Mouse (Mus musculus): Measurements from ENCODE around the gene Gimap5.

Gimap5 gene

DNA sequence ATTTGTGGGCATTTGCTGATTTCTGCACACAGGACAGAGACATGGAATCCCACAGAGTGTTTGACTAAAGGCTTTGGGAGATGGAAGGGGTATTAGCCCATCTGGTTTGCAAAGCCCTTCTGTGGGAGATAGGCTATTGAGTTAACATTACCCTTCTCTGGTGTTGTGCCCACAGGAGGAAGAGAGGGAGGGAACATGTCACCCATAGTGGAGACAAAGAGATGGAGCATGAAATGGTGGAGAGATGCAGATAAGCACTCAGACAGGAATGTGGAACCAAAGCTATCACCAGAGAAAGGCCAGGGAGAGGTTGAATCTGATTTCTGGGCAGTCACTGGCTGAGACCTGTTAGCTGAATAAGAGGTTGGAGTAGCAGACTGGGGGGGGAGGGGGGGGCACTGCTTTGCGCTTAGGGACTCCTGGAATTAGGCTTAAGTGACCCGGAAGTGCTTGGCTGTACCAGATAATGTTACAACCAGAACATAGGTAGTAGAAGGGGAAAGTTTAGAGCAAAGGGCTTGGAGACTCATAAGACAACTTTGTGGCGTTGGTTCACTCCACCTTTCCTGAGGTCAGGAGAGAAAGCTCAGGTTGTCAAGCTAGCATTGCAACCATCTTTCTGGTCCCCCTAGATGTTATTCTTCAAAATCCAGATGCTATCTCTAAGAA, 5.4 kb upstream of the Gimap5 start:
- DNase-seq: no peak

DNA sequence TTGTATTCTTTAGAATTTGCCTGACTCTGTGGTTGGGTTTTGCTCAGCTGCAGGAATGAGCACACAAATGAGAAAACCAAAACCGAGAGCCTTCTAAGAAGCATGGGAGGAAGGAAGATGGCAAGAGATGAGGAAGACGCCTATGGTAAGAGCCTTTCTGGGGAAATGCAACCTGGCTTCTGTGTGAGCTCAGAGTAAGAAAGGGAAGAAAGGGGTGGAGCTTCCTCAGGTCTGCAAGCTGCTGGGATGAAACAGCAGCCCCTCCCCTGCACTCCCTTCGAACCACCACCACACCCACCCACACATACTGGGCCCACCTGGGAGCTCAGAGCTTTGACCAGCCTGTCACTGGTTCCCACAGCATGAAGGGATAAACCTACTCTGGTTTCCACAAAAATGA, 4.7 kb upstream of the Gimap5 start:
- no peak for DNase-seq

DNA sequence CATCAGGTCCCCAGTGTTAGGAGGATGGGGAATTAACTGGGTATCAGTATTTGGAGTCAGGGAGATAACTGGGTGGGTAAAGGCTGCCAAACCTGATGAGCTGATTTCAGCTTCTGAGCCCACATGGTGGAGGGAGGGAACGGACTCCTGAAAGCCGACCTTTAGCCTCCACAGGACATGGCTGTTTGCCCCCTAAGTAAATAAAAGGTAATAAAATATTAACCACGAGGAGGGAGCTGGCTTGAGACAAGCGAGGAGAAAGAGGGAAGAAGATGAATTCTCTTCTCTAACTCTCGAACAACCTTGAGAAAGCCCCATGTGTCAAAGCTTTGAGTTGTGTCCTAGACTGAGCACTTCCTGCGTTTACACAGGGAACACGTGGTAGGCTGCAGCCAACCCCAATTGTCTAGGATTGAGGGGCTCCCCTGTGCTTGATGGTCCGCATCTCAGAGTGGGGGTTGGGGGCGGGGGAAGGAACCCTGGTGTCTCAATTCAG, 4.2 kb upstream of the Gimap5 start:
- no peak for DNase-seq

DNA sequence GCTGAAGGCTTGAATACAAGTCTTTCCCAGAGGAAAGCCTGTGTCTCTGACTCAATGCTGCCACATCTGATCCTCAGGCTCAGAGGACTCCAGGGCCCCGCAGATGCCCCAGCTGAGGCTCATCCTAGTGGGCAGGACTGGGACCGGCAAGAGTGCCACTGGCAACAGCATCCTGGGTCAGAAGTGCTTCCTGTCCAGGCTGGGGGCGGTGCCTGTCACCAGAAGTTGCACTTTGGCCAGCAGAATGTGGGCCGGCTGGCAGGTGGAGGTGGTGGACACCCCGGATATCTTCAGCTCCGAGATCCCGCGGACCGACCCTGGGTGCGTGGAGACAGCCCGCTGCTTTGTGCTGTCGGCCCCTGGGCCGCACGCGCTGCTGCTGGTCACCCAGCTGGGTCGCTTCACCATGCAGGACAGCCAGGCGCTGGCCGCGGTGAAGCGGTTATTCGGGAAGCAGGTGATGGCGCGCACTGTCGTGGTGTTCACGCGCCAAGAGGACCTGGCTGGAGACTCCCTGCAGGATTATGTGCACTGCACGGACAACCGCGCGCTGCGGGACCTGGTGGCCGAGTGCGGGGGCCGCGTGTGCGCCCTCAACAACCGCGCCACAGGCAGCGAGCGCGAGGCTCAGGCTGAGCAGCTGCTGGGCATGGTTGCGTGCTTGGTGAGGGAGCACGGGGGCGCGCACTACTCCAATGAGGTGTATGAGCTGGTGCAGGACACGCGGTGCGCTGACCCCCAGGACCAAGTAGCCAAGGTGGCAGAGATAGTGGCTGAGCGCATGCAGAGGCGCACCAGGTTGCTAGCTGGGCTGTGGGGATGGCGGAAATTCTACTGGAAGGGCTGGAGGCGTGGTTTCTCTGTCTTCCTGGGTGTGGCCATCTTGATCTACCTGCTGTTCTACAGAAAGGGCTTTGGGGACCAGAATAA, 3.3 kb upstream of the Gimap5 start:
- no peak for DNase-seq

DNA sequence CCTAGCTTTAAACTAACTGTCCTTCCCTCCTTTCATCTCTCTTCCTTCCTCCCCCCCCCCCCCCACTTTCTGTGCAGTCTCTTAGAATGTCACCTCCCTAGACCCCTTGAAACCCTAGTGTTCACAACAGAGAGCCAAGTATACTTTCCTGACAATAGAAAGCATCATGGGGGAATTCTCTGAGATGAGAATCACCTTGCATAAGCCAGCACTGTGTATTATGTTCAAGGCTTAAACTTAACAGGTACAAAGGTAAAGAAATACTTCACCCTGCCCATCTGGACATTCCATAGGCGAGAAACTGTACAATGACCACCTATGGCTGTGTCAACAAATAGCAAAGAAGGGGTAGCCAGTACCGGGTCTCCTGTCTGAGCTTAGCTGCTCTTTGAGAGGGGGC, 507 bp upstream of the Gimap5 start:
- no peak for DNase-seq

DNA sequence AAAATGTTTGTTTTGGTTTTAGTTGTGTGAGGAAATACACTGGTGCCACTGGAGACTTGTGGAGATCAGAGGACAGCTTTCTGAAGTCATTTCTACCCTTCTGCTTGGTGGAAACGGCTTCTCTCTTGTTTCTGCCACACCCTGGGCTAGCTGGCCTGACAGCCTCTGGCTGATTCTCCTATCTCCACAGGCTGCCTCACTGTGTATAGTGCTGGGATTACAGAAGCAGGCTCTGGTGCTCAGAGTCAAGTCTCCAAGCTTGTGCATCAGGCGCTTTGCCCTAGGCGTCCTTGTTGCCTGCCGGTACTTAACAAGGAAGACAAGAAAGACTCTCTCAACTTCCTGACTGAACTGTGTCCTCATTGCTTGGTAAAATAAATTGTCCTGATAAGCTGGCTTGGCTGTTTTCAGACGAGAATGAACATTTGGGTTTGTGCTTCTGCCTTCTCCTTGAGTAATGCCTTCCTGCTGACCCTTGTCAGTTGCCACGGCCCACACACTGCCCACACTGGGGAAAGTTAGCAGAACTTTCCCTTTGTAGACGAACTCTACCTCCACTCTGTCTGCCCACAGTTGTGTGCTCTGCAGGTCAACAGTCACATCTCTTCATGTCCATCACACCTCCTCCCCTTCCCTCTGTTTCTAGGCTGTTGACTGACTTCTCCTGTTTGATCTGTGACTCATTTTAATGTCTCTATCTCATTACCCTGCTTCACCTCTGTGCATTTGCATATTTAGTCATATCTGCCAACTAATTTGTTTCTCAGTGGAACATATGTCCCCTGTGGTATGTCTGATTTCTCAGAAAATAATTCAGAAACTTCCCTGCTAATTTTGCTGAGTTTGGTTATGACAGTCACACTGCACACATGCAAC, 1.3 kb downstream of the Gimap5 start:
- DNase-seq: no peak

DNA sequence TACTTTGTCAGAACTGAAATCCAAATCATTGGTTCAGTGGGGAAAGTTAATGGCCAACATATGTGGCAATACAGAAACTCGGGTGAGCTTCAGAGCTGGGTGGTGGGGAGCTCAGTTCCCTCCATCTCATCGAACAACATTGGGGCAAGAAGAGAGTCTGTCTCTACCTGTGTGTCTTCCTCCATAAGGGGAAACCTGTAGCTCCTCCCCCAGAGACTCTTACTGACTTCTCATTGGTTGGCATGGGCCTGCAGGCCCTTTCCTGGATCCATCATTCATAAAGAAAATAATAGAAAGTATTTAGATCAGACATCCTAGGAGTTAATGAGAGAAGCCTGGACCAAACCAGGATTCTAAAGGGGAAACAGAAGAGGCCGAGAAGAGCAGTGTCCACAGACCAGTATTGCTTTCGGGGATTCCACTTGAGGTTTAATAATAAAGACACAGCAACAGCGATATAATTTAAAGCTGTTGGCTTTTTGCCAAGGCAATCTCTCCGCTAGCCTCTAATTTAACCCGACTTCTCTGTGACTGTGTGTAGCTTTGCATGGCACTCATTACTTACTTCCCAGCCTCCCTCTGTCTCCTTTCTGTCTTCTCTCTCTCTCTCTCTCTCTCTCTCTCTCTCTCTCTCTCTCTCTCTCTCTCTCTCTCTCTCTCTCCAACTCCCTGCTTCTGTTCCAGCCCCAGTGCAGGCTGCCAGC, 17.7 kb downstream of the Gimap5 start:
- no peak for DNase-seq

DNA sequence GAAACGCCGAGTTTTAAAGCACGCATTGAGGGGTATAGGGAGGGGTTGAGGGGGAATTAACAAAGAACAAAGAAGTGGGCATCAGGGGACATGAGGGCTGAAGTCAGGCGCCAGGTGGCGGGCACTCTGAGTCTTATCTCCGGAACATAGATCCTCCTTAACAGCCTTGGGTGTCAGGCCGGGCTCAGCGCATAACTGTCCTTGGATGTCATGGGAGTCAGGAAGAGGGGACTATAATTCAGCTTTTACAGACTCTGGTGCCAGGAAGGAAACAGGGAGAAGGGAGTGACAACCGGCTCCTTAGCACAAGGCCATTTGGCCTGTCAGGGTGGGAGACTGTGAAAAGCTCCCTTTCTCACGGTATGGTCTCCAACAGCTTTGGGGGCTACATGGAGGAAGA, 18.5 kb downstream of the Gimap5 start:
- DNase-seq: no peak

DNA sequence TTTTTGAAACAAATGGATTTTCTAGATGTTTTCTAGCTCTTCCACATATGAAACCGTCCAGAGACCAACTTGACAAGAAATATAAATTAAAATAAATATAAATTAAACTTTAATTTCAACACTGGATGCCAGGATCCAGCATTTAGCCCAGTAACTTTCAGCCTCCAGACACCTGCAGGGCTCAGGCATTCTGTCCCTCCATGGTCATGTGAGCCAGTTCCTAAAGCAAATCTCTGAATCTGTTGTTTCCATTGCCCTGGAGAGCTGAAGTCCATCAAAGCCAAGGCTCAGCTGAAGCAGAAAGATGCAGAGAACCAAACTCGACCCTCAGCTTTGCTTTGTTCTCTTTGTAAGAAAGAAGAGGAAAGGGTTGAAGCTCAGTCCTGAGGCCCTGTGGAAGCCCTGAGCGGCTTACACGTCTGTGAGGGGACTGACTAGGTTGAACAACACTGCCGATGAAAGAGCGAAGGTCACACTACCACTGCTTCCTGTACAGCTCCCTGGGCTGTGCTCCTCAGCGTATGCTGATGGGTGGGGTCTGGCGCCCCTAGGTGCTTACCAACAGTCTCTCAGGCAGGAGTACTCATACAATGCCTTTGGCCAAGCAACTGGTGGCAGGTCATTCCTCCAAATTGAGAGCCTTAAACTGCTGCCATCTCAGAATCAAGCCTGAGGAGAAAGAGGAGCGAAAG, 22.3 kb downstream of the Gimap5 start:
- no peak for DNase-seq

DNA sequence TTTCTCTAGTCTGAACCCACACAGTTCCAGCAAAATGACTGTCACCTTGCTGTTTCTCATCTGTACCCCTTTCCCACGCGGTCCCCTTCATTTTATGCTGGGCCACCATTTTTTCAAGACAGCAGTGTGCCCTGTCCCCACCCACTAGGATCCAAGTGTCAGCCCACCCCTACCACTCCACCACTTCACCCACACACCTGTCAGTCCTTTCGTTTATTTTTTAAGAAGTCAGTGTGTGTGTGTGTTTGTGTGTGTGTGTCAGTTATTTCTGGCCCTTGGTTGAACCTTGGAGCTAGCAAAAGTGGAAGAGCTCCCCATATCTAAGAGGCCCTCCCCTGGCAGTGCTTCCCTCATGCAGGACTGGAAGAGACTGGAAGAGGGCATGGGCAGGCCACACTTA, 22.9 kb downstream of the Gimap5 start:
- no peak for DNase-seq

DNA sequence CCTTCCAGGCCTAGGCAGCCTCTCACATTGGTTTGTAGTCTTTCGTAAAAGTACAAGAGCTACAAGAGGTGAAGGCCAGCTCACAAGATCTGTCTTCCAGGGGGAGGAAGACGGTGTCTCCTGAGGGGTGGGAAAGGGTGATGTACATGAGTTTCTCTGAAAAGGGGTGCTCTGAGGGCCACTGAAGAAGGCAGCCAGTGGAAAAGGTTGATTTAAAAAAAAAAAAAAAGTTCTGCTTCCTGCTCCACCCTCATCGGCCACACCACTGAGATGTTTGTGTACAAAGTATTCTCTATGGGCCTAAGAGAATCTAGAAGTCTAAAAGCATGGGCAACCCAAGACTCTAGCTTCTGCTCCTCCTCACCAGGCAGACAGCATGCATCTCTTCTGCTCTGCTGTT, 24.7 kb downstream of the Gimap5 start, which contains the start of gene Gimap3:
Gimap3 (minus strand) TSS at position 156 of the 400 bp plus-strand sequence.
- no peak for DNase-seq

DNA sequence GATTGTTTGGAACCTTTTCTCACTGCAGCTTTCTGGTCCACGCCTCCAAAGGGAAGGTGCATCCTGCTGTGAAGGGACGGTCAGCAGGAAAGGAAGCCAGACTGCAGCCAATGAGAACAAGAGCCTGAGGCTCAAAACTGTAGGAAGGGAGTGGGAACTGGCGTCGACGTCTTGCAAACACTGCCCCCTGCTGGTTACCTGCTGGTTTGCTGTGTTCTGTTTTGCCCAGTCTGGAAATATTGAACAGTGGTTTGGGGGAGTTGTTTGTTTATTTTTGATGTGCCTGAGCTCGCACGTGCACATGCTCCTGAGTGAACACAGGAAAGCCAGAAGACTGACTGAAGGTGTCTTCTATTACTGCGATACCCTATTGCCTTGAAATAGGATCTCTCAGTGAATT, 26.0 kb downstream of the Gimap5 start:
- peak; percentile 49 for DNase-seq

DNA sequence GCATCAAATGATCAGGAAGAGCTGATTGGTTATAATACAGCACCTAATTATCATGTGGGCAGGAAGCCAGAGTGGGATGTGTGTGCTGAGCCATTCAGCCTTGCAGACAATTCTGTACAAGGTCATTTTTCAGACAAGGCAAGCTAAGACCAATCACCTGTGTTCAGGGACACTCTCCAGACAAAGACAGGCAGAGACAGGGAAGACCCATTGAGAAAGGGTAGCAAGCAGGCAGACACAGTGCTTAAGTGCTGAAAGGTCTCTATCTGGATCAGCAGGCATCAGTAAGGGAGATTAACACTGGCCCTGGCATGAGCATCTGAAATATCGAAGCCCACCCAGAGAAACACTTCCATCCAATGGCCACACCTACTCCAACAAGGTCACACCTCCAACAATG, 38.4 kb downstream of the Gimap5 start:
- DNase-seq: no peak

DNA sequence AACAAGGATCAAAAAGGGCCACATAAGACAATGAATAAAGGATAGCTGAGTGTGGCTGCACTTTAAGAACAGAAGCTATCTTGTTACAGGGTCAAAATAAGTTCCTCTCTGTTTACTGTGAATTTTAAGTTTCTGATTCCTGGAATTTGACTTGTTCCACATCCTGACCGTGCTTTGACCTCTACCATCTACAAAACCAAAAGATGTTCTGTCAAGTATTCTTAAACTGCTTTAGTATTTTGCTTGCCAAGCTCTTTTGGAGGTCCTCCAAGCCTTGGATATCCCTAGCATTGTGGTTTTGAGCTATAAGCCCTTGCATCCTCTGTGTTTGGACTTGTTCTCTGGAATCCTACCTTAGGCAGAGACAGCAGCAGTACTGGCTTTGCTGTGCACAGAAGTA, 39.2 kb downstream of the Gimap5 start:
- DNase-seq: no peak

DNA sequence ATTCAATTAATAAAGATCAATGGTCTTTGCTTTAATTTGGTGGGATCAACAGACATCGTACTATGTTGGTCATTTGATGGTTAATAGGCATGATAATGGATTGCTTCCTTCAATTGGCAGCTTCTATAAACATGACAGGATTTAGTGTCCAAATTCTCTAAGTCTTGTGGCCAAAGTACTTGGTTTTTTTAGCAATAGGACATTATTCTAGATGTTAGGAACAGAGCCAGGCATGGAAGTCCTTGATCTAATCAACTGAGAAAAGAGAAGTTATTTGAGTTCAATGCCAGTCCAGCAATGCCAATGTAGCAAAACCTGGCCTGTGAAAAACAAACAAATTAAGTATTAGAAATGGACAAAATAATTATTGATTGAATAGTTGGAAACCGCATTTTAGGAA, 39.6 kb downstream of the Gimap5 start:
- no peak for DNase-seq

DNA sequence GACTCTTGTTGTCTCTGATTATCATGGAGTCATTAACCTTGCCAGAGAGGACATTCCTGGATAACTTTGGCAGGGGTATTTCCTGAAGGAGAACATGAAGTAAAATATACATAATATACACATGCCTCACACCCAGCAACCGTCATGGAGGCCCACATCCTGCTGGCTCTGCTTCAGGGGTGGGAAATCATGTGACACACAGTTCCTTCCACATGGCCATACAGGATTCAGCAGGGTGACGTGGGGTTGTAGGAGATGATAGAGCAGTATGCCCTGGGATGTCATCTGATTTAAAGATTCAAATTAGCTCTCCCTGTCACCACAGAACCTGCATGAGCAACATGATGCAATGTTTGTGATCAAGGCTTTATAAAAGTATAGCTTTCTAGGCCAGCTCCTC, 41.9 kb downstream of the Gimap5 start:
- no peak for DNase-seq

DNA sequence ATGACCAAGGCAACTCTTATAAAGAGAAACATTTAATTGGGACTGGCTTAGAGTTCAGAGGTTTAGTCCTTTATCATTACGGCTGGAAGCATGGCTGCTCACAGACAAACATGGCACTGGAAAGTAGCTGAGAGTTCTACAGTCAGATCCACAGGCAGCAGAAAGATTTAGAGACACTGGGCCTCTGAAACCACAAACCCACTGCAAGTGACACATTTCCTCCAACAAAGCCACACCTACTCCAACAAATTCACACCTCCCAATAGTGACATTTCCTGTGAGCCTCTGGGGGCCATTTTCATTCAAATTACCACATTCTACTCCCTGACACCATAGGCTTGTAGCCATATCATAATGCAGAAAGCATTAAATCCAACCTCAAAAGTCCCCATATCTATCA, 55.9 kb downstream of the Gimap5 start:
- no peak for DNase-seq

DNA sequence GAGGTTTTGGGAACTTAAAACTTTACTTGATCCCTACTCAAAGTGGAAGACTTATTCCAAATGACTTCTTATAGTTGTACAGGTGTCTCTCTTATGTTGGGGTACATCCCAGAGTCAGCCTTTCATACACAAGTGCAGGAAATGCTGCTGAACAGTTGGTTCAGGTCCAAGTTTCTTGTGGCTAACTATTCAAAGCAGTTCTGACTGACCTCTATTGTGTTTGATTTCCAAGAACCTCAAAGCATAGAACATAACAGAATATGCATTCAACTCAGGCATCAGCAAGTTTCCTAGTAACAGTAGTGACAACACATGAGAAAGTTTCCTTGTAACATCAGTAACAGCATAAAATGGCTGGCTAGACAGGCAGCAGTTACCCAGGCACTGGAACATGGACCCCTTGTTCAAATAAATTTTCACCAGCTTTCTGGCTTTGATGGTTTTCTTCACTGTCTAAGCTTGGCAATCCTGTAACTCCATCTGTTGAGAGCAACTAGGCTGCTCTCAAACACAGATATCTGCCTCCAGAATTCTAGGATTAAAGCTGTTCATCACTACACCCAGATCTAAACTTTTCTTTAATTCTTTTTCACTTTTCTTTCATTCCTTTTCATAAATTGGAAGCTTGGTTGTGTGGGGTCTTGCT, 57.5 kb downstream of the Gimap5 start:
- DNase-seq: no peak
